Mouse (Mus musculus): ENCODE results near the gene March7.

- TF ChIP-seq CTCF (IDR thresholded peaks at IDR 0.05; ENCODE audit: borderline replicate concordance, insufficient read depth, low read length): no peak
- no peak for TF ChIP-seq POLR2A (IDR thresholded peaks at IDR 0.05; ENCODE audit: low read depth, low read length)
Observed at GRCm38 (mm10) chr2:60165679-60166078, 44.0 kb upstream of the March7 start.
